Mouse (Mus musculus) megakaryocyte, adult 5-6 weeks (primary cell): ENCODE data around the gene Nrf1. TPM values are rescaled to one million over a fixed set of nuclear protein-coding genes. Genes with fewer than 3 reads are reported as not detected.

ENCODE experiments used
- ATAC-seq: 2 replicates; pipeline ENCODE4 v1.8.0; 2016; ENCODE audit warnings: mild to moderate bottlenecking, inconsistent platforms; ENCODE audit not compliant: poor library complexity, severe bottlenecking
- total RNA-seq, 2 experiments: library from RNA; stranded (forward) in 1 of 2; stranded (reverse) in 1 of 2; fragments of 153-499, 151-499 nt in 1 of 2; fragments of 221-1000, 200-1000 nt in 1 of 2; gene quantifications; 2 replicates each; pipeline versions ENCODE4 v1.2.3 to v1.2.4; 2015 to 2017

Gene Nrf1
- total RNA-seq, 2 experiments from 2014 or later = 39.6 to 69.9 TPM

DNA sequence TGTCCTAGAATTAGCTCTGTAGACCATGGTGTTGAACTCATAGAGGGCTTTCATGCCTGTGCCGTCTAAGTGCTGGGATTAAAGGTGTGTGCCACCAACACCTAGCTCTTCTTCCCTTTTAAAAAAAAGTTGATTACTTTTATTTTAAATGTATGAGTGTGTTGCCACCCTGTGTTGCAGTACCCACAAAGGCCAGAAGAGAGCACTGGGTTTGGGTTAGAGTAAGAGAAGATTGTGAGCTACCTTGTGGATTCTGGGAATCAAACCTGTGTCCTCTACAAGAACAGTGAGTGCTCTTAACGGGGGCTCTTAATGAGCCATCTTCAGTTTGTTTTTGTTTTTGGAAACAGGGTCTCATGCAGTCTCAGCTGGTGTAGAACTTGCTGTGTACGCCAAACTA, 24.7 kb downstream of the Nrf1 start:
- no peak for ATAC-seq

DNA sequence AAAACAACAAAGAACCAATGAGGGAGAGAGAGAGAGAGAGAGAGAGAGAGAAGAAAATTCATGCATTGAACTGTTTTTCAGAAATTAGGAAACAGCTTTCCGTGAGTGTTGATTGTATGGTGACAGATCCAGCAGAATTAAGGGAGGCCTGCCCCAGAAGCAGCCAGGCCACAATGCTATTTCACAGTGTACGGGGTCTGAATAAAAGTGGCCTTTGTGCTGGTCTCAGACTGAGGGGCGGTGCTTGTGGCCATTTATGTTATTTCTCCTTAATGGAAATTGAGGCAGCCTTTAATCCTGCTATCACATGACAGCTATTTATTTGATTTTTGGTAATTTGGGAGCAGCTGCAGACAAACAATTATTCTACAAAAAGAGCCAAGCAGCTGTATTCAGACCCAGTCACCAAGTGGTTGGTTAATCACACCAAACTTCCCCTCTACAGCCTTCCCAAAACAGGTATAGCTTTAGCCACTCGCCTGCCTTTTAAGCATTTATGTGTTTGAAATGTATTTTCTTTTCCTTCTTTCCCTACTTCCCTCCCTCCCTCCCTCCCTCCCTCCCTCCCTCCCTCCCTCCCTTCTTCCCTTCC, 31.2 kb downstream of the Nrf1 start:
- ATAC-seq = no peak

DNA sequence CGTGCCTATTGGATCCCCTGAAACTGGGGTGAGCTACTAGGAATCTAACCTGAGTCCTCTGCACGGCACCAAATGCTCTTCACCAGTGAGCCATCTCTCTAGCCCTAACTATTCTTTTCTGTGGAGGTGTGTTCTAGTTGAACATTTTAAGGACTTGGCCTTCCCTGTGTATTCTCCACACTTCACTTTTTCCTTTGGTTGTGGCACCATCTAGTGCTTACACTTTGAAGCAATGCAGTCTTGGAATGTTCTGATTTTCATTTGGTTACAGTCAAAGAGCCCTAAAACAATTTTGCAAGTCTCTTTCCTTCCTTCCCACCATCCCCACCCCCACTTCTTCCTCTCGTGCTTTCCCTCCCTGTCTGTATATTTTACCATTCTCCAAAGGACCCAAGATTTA, 33.6 kb downstream of the Nrf1 start:
- no peak for ATAC-seq

DNA sequence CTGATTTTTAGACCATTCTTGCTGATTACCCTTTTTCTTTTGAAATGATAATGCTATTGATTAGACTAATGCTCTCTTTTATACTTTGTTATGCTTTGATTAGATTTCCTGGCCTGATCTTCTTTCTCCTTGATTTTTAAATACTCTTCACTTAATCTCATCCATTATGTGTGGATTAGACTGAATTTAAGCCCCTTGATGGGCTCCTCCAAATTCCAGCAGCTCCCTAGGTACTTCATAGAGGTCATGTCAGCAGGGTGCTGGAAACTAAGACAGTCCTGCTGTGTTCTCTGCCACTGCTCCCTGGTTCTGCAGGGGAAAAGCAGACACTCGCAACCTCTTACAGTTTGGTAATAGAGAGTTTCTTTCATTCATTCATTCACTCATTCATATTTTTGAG, 35.5 kb downstream of the Nrf1 start:
- ATAC-seq = no peak

DNA sequence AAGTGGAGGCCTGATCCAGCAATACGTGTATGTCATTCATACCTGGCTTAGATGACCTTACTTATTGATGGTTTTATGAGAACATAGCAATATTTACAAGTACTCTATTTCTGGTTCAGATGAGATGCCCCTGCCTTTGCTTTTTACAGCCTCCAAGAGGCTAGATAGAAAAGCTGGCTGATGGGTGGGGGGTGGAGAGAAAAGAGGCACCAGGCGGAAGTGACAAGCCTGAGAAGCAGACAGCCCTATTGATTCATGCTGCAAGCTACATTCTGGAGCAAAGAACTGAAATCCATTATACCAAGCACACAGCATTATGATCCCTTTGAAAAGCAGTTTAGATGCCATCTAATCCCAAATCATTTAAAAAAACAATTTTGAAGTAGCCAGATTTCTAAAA, 37.6 kb downstream of the Nrf1 start:
- no peak for ATAC-seq

DNA sequence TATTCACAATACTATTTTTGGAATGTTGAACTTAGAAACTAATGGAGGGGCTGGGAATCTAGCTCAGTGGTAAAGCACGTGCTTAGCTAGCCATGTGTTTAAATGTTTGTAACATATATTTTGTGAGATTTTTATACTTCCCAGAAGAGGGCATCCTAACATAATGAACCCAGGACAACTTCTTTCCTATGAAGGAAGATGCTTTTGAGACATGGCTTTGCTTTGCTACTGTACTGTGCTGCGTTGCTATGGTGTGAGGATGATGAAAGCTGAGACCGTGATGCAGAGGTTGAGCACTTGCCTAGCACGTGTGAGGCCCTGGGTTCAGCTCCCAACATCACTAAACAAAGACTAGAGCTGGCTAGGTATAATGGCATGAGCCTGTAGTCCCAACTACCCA, 43.4 kb downstream of the Nrf1 start:
- no peak for ATAC-seq

DNA sequence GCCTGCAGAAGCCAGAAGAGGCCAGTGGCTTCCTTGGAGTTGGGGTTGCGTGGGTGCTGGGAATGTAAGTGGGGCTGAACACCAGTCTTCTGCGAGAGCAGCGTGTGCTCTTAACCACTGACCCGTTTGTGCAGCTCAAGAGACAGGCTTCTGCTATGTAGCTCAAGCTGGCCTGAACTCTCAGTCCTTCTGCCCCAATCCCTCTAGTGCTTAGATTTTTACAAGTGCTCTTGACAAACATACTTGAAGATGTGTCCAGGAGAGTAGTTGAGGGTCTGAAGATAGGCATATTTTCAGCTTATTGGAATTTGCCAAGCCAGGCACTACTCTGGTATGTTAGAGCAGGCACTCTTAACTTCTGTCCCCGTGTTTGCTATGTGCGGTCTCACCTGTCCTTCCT, 45.0 kb downstream of the Nrf1 start:
- no peak for ATAC-seq

DNA sequence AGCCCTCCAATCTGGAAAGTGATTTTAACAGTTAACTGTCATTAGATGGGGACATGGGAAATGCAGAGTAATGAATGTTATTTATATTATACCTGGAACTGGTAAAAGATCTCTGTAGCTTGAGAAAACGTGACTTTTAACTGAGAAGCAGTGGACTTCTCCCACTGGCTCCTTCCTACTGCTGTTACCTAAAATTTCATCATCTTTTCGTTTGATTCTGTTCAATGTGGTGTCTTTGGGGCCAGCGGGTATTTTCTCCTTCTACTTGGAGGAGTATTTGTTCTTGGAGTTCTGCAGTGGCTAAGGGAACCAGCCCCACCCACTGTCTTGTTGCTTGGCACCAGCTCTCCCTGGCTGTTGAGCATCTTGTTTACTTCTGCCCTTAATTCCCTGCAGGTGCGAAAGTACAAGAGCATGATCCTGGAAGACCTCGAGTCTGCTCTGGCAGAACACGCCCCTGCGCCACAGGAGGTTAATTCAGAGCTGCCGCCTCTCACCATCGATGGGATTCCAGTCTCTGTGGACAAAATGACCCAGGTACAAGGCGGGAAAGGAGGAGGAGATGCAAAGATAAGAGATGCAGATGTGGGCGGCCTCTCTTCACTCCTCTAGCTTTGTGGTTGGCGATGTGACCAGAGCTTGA, 54.1 kb downstream of the Nrf1 start:
- ATAC-seq = no peak

DNA sequence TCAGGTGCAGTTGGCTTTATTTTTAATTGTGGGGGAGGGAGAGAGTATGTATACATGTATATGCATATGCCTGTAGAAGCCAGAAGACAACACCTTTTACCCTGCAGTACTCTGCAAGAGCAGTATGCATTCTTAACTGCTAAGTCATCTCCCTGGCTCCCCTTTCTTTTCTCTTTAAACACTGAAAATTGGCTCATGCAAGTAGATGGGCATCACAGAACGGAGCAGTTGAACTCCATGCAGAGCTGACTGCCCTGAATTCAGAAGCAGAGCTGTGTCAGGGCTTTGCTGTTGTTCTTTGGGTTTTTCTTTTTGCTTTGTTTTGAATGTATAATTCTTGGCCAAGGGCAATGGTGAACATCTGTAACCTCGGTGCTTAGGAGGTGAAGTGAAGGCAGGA, 58.3 kb downstream of the Nrf1 start:
- no peak for ATAC-seq

DNA sequence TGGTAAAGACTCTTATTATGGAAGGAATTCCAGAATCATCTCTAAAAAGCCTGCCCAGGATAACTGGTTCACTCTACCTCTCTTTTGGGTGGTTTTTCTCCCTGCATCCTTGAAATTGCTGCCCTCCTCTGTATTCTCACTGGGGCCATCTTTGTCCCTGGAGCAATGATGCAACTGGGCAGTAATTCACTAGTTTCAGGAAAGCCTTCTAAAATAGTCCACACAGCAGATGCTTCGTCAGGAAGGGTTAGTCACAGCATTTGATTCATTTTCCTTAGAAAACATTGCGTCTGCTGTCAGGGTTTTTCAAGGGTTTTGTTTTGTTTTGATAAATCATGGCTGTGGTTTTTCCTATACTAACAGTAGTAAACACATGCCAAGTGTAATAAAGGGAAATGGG, 59.7 kb downstream of the Nrf1 start:
- no peak for ATAC-seq

DNA sequence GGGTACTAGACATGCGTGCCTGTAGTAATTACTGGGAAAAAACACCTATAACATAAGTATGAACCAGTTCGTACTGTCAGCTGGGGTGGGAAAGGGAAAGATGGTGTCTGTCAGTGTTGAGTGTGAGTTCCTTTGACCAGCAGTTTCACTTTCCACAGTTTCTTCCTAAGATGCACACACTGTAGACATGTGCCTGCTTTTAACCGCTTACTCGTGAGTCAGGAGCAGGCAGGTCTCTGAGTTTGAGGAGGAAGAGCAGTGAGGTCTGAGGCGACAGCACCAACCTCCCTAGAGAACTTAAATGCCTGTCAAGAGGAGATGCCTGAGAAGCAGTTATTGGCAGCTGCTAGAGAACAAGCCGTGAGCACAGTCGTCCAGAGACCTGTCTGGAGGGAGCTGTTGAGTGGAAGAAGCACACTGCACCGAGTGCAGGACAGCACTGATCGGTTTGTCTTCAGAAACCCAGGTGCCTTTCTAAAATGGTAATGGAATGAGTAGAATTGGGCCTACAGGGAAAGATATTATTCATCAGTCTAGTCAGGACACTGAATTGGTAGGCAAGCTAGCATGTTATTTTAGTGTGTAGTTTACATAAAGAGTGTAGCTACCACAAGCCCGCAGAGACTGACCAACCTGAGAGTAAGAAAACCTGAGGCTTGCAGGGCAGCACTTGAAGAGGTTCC, 62.2 kb downstream of the Nrf1 start:
- no peak for ATAC-seq

DNA sequence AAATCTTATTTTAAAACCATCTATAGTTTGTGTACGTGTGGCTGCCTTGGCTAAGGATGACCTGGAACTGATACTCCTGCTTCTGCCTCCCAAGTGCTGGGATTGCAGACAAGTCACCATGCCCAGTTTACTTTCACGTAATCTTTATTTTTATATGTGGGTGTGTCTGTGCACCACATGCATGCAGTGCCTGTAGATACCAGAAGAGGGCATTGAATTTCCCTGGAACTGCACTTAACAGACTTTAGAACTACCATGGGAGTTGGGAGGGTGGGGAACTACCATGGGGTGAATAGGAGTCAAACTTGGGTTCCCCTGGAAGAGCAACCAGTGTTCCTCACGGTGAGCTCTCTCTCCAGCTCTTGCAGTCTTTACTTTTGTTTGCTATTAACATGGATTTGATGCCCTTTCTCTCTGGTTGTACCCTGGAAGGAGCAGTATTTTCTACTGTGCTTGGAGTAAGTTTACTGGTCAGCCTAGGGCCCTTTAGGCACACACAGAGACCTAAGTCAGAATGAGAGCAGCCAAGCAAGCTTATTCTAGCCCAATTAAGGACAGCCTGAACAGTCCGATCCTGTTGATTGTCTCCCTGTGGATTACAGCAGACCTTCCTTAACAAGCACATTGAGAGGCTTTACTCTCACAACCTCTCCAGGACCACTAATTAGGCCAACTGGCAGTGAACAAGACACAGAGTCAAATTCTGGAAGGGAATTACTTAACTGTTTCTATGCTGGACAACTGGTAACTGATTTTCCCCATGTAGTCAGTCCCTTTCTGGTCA, 64.8 kb downstream of the Nrf1 start:
- ATAC-seq = no peak

DNA sequence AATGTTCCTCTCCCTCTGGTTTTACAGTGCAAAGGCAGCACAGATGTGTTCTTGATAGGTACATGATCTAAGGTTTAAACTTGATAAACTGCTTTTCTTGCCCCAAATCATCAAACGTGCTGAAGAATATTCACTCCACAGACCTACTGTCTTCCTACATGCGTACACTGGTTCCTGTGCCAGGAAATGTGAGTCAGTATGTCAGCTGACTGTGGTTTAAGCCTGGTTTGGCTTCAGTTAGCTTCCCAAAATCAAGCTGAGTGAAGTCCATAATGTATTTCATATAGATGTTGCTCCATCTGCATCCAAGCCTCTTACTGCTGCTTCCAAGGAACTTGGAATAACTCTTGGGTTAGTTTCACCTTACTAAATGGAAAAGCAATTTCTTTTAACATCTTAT, 66.3 kb downstream of the Nrf1 start:
- no peak for ATAC-seq

DNA sequence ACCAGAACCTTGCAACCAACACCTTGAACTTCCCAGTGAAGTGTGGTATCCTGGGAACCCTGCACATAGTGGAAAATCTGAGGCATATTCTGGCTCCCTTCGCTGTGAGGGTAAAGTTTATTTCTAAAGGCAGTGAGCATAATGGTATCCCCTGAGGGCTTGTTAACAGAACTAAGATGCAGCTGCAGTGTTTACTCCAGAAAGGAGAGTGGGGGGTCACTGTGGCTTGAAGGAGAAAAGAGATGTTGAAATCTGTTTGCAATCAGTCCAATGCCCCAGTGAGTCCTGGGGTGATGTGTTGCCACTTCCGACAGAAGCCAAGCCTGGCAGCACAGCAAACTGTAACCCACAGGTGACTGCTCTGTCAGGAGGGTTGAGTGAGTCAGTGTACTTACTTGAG, 73.4 kb downstream of the Nrf1 start:
- ATAC-seq = no peak

DNA sequence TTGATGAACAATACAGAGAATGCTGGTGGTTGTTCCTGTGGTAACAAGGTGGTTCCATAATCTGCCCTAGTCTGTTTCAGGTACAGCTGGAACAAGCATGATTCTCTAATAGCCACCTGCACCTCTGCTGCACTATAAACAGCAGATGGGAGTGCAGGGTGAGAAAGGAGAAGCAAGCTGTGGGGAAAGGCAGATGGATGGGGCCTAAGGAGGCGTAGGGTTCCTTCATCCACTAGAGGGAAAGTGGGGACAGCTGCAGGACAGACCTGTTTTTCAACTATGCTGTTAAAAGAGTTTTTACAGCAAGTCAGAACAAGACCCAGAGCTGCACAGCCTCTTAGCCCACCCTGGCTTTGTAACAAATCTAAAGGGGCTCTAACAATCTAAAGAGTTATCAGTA, 73.8 kb downstream of the Nrf1 start:
- ATAC-seq = no peak

DNA sequence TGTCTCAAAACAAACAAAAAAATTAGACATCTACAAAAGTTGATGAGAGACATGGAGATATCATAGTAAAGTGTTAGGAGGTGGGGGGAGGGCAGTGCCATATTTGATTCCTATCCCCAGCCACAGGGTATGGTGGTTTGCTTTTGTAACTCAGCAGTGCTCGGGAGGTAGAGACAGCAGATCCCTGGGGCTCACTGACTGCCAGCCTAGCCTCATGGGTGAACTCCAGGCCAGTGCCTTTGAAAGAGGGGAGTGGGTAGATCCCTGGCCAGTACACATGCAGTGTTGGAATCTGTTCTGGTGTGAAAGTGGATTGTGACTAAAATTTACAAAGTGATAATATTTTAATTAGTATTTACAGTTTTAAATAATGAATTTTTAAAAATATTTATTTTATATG, 75.6 kb downstream of the Nrf1 start:
- no peak for ATAC-seq

DNA sequence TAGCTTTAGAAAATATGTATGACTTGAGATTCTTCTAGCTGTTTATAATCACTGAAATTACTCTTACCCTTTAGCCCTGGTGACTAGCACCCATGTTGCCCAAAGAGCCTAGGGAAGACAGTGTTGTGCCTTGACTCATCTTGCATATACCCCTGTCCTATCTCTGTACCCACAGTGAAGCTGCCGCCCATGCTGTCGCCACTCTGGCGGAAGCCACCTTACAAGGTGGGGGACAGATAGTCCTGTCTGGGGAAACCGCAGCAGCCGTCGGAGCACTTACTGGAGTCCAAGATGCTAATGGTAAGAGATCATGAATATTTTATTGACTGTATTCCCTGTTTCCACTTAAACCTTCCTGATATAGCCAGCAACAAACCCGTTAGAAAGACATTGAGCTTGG, 78.3 kb downstream of the Nrf1 start:
- ATAC-seq = no peak

DNA sequence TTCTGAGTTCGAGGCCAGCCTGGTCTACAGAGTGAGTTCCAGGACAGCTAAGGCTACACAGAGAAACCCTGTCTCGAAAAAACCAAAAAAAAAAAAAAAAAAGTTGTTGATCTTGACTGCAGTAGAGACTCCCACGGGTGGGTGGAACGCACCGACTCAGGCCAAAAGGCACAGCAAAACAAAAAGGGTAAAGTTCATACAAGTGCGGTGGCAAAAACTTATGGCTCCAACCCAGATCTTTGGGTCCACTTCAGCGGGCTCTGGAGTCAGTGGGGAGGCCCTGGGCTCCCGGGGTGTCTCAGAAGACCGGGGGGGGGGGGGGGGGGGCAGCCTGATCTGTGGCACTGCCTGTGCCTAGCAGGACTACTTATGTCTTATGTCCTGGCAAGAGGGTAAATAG, 79.0 kb downstream of the Nrf1 start:
- ATAC-seq = no peak

DNA sequence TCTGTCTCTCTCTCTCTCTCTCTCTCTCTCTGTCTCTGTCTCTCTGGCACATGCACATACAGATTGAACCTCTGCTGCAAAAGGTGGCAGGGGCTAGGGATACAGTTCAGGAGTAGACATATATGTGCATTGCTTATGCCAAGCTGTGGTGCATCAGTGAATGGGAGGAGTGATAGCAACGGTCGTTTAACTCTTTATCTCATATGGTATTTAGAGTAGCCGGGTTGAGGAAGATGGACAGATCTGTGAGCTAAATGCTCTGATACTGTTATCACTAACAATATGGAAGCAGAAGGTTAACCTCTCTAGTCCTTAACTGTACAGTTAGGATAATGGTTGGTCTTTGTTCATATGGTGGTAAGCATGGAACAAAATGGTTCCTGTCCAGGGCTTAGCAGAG, 84.6 kb downstream of the Nrf1 start:
- no peak for ATAC-seq

DNA sequence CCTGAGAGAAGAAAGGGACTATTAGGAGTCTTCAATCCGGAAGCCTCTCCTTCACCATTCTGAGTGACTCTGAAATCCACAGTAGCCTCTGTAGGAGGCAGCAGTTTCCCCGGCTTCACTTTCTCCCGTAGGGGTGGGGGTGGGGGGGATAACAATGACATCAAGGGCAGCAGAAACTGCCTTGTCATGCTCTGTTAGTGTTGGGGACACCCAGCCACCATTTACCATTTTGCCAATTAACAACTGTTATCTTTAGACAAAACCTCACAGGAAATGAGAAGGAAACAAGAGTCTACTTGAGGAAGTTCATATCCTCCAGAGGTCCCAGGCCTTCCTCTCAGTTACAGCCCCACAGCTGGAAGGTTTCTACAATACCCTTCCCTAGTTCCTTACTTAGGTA, 87.8 kb downstream of the Nrf1 start:
- no peak for ATAC-seq

DNA sequence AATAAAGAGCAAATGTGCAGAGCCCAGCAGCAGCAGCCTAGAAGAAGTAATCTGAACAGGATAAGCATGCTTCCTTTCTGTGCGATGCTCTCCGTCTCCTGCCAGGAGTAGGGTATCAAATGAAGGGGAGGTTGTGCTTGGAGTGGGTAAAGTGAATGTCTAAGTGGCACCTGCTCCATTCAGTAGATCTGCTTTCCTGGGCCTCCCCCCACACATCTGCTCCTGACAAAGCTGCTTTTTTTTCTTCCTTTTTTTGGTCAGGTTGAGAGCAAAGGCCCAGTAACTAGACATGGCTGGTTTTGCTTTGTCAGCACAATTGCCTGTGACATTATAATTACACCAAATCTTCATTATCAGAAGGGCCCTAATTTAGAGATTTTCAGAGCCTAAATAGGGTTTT, 89.4 kb downstream of the Nrf1 start:
- no peak for ATAC-seq
